Mouse (Mus musculus): ENCODE measurements around the gene Ncstn.

The Ncstn gene

GRCm38 (mm10) chr1:172072604-172073003, 10.0 kb downstream of the Ncstn start:
- no peak for DNase-seq (ENCODE audit: low spot score in 2 of 2)

- peak in 1 of 2 experiments; percentile 12 for DNase-seq (ENCODE audit: low spot score in 2 of 2)
These were observed 11.0 kb downstream of the Ncstn start for GRCm38 (mm10) chr1:172071556-172071955.

- DNase-seq (ENCODE audit: low spot score in 2 of 2), result no peak
These were observed 12.4 kb downstream of the Ncstn start for GRCm38 (mm10) chr1:172070227-172070626.

- peak; percentile 24 to 61 for DNase-seq (ENCODE audit: low spot score in 2 of 2)
These were observed 17.9 kb downstream of the Ncstn start for GRCm38 (mm10) chr1:172064613-172065141.

- DNase-seq (ENCODE audit: low spot score in 2 of 2), result peak in 1 of 2 experiments; percentile 13
These were observed 19.1 kb downstream of the Ncstn start for GRCm38 (mm10) chr1:172063291-172064023.

GRCm38 (mm10) chr1:172062101-172062500, 20.5 kb downstream of the Ncstn start:
- DNase-seq (ENCODE audit: low spot score in 2 of 2), result peak in 1 of 2 experiments; percentile 17

- DNase-seq (ENCODE audit: low spot score in 2 of 2), result peak; percentile 19 to 60
These were observed 21.4 kb downstream of the Ncstn start for GRCm38 (mm10) chr1:172061217-172061616.

GRCm38 (mm10) chr1:172060659-172061058, 21.9 kb downstream of the Ncstn start:
- peak; percentile 20 to 66 for DNase-seq (ENCODE audit: low spot score in 2 of 2)

- DNase-seq (ENCODE audit: low spot score in 2 of 2), result no peak
These were observed 23.7 kb downstream of the Ncstn start for GRCm38 (mm10) chr1:172058874-172059273.

GRCm38 (mm10) chr1:172058321-172058720, 24.3 kb downstream of the Ncstn start:
- DNase-seq (ENCODE audit: low spot score in 2 of 2), result no peak

- DNase-seq (ENCODE audit: low spot score in 2 of 2), result peak in 1 of 2 experiments; percentile 65
These were observed 25.1 kb downstream of the Ncstn start, which contains the start of gene Nhlh1 for GRCm38 (mm10) chr1:172057491-172057921. Gene Nhlh1 (minus strand): TSS chr1:172057573.

- no peak for DNase-seq (ENCODE audit: low spot score in 2 of 2)
These were observed 26.3 kb downstream of the Ncstn start for GRCm38 (mm10) chr1:172056251-172056650.

- no peak for DNase-seq (ENCODE audit: low spot score in 2 of 2)
These were observed 28.8 kb downstream of the Ncstn start for GRCm38 (mm10) chr1:172053541-172054440.

GRCm38 (mm10) chr1:172052766-172053279, 29.8 kb downstream of the Ncstn start:
- no peak for DNase-seq (ENCODE audit: low spot score in 2 of 2)

GRCm38 (mm10) chr1:172049131-172049782, 33.3 kb downstream of the Ncstn start:
- DNase-seq (ENCODE audit: low spot score in 2 of 2), result no peak

GRCm38 (mm10) chr1:172048241-172048734, 34.3 kb downstream of the Ncstn start:
- DNase-seq (ENCODE audit: low spot score in 2 of 2), result no peak

GRCm38 (mm10) chr1:172046938-172047337, 35.7 kb downstream of the Ncstn start:
- DNase-seq (ENCODE audit: low spot score in 2 of 2), result peak; percentile 62 to 81

- no peak for DNase-seq (ENCODE audit: low spot score in 2 of 2)
These were observed 36.2 kb downstream of the Ncstn start for GRCm38 (mm10) chr1:172046410-172046809.

- DNase-seq (ENCODE audit: low spot score in 2 of 2), result no peak
These were observed 52.7 kb downstream of the Ncstn start for GRCm38 (mm10) chr1:172029914-172030313.

GRCm38 (mm10) chr1:172028394-172029275, 54.0 kb downstream of the Ncstn start, which contains the start of gene Vangl2:
Gene Vangl2 (minus strand): TSS chr1:172028444.
- no peak for DNase-seq (ENCODE audit: low spot score in 2 of 2)
